Mouse (Mus musculus) adrenal gland, postnatal 14 days (tissue): Measurements from ENCODE around the gene Gm38394. TPM values are rescaled to one million over a fixed set of nuclear protein-coding genes. Genes with fewer than 3 reads are reported as not detected.

ENCODE experiments used
- DNase-seq: peaks from one replicate; pipeline ENCODE4 v3.0.0; 2021; ENCODE audit warnings: mixed read lengths
- total RNA-seq: library from RNA; stranded (reverse); gene quantifications from 2 replicates; pipeline ENCODE4 v1.2.3, GENCODE M21; 2021

Gene Gm38394
- total RNA-seq, 1 experiment from 2014 or later = 37.9 TPM

DNA sequence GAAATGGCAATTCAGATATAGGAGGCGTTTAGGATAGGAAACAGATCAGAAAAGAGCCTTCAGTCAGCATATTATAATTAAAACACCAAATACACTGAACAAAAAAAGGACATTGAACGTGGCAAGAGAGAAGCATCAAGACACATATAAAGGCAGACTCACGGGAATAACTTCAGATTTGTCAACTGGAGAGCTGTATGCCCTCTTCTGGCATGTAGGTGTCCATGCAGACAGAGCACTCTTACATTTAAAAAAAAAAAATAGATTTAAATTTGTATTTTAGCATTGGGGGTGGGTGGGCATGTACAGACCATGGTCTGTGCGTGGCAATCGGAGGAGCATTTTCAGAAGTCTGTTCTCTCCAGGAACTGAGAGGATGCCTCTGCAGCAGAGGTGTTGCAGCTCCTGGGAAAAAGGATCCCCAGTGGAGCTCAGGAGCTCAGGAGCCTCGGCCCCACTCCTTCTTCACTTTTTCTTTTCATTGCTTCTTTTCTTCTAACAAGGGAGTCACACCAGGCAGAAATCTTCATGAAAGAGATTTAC is 75.1 kb downstream of the Gm38394 start:
- DNase-seq = no peak

DNA sequence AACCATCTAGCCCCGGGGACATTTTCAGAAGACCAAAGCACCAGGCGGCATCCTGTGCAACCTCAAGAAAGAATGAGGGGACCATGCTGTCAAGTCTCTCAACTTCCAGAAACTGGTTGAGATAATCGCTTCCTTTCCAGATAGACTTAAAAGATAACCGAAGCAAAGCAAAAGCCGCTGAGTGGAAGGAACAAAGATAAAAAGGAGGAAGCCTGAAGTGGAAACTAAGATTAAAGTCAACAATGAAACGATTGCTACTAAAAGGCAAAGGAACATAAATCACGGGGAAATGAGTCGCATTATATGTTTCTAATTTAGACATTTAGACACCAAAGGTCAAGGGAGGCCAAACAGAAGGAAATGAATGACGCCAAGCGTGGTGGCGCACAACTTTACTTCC is 89.8 kb downstream of the Gm38394 start:
- no peak for DNase-seq

Other genes starting within 250 kb of the Gm38394 start
- 19.3 and 20.0 TPM in 2 replicates for gene Sox13, start 236.9 kb downstream of the Gm38394 start, total RNA-seq
- gene Snrpe, start 51.0 kb downstream of the Gm38394 start, total RNA-seq = 119 and 128 TPM in 2 replicates
- 8.0 and 10.9 TPM in 2 replicates for gene Zbed6, start 433 bp downstream of the Gm38394 start, total RNA-seq
- 0.82 and 7.1 TPM in 2 replicates for gene Lax1, start 28.8 kb upstream of the Gm38394 start, total RNA-seq
- gene Atp2b4, start 139.7 kb upstream of the Gm38394 start, total RNA-seq = 36.6 and 36.7 TPM in 2 replicates
- 1.2 and 2.1 TPM in 2 replicates for gene Optc, start 246.7 kb upstream of the Gm38394 start, total RNA-seq